ENCODE assay signal across 9 mouse cellular contexts in genomic region chr9:89461190-89461589, GRCm38 (mm10).
DNase-seq lines count a peak whose midpoint lies in the region; ATAC-seq and TF ChIP-seq lines count a peak whose summit lies in the region.
"Had no signal": no experiment of that assay in that cellular context is flagged by ENCODE, and none has a peak within 500 bp of the region (broad histone marks: within the 10 kb centered on the region; RNA-seq: fewer than 3 reads in every experiment).

No protein-coding gene starts in this region.

- TF ChIP-seq CTCF in intestine, postnatal 0 days (IDR thresholded peaks at IDR 0.05; ENCODE audit: low read depth), result peak; percentile 82

- ATAC-seq in intestine, postnatal 0 days, result no peak
- ATAC-seq in intestine, embryonic 15.5 days, result no peak
- ATAC-seq in embryonic facial prominence, embryonic 11.5 days (replicated peaks; ENCODE audit: insufficient number of reproducible peaks, low FRiP score, low TSS enrichment, low read depth), result no peak

- no peak overlapping the region for H3K4me2 ChIP-seq in intestine, postnatal 0 days (replicated peaks; ENCODE audit: low read depth)
- no peak overlapping the region for H3K4me2 ChIP-seq in intestine, embryonic 15.5 days (replicated peaks)
- no peak overlapping the region for H3K4me2 ChIP-seq in embryonic facial prominence, embryonic 11.5 days (ENCODE audit: low read depth, low read length)
- H3K4me2 ChIP-seq: limb, embryonic 15.5 days had no signal

- no peaks in the 10 kb centered on the region for H3K36me3 ChIP-seq in intestine, postnatal 0 days (ENCODE audit: control insufficient read depth, insufficient read depth)
- H3K36me3 ChIP-seq in intestine, embryonic 15.5 days, result no peaks in the 10 kb centered on the region
- no peaks in the 10 kb centered on the region for H3K36me3 ChIP-seq in ES-E14 (ENCODE audit: control insufficient read depth, insufficient read depth, low read length, poor library complexity, severe bottlenecking)
- no peaks in the 10 kb centered on the region for H3K36me3 ChIP-seq in embryonic facial prominence, embryonic 11.5 days (replicated peaks; ENCODE audit: control insufficient read depth, insufficient read depth, low read depth, low read length)
- H3K36me3 ChIP-seq: limb, embryonic 15.5 days had no signal

- 32% methylated on average over 5 of the region's 5 CpGs for WGBS in intestine, postnatal 0 days
- WGBS in intestine, embryonic 15.5 days, result 28% methylated on average over 5 of the region's 5 CpGs
- WGBS in embryonic facial prominence, embryonic 11.5 days, result 38% methylated on average over 5 of the region's 5 CpGs

- DNase-seq in ES-E14 (ENCODE audit: low read depth, low spot score), result peak; percentile 59
- DNase-seq in adrenal gland, postnatal 25 days, result peak; percentile 49
- peak; percentile 59 for DNase-seq in embryonic facial prominence, embryonic 11.5 days (ENCODE audit: low spot score)
- peak; percentile 15 for DNase-seq in layer of hippocampus, postnatal 36 days
- peak; percentile 37 for DNase-seq in retina, postnatal 1 day
- DNase-seq in T-cell, adult 2 months (ENCODE audit: low spot score), result no peak

- H3K4me1 ChIP-seq in intestine, postnatal 0 days (replicated peaks; ENCODE audit: control insufficient read depth, insufficient read depth, low read length), result no peaks in the 10 kb centered on the region
- no peaks in the 10 kb centered on the region for H3K4me1 ChIP-seq in intestine, embryonic 15.5 days (replicated peaks)
- H3K4me1 ChIP-seq in ES-E14 (ENCODE audit: control insufficient read depth in 2 of 2, insufficient read depth in 2 of 2, low read length in 2 of 2, poor library complexity in 1 of 2), result no peaks in the 10 kb centered on the region
- H3K4me1 ChIP-seq in embryonic facial prominence, embryonic 11.5 days (ENCODE audit: control insufficient read depth, insufficient read depth, low read length), result no peaks in the 10 kb centered on the region
- H3K4me1 ChIP-seq: limb, embryonic 15.5 days had no signal

- H3K9ac ChIP-seq in intestine, postnatal 0 days (ENCODE audit: low read depth, low read length), result no peak overlapping the region
- no peak overlapping the region for H3K9ac ChIP-seq in intestine, embryonic 15.5 days
- H3K9ac ChIP-seq in ES-E14 (ENCODE audit: insufficient read depth, low read depth, low read length, poor library complexity, severe bottlenecking), result no peak overlapping the region
- H3K9ac ChIP-seq in embryonic facial prominence, embryonic 11.5 days (replicated peaks; ENCODE audit: low read length), result no peak overlapping the region
- H3K9ac ChIP-seq: limb, embryonic 15.5 days had no signal

- H3K27me3 ChIP-seq in intestine, postnatal 0 days (replicated peaks; ENCODE audit: control insufficient read depth, insufficient read depth, low read length), result no peaks in the 10 kb centered on the region
- no peaks in the 10 kb centered on the region for H3K27me3 ChIP-seq in intestine, embryonic 15.5 days (replicated peaks)
- H3K27me3 ChIP-seq in embryonic facial prominence, embryonic 11.5 days (ENCODE audit: control insufficient read depth, insufficient read depth, low read length), result no peaks in the 10 kb centered on the region
- H3K27me3 ChIP-seq: limb, embryonic 15.5 days had no signal

- no peaks in the 10 kb centered on the region for H3K9me3 ChIP-seq in intestine, postnatal 0 days (ENCODE audit: control insufficient read depth)
- no peaks in the 10 kb centered on the region for H3K9me3 ChIP-seq in intestine, embryonic 15.5 days
- H3K9me3 ChIP-seq in ES-E14 (ENCODE audit: control insufficient read depth, insufficient read depth, low read depth, low read length), result no peaks in the 10 kb centered on the region
- no peaks in the 10 kb centered on the region for H3K9me3 ChIP-seq in embryonic facial prominence, embryonic 11.5 days (replicated peaks; ENCODE audit: control insufficient read depth, low read length)
- H3K9me3 ChIP-seq: limb, embryonic 15.5 days had no signal

- in situ Hi-C loops in ES-E14 (cut with MboI; ENCODE audit: low sequenced_read_pairs in 2 of 2, unreplicated experiment in 2 of 2), result no loop called here

- no peak overlapping the region for H3K27ac ChIP-seq in intestine, postnatal 0 days (ENCODE audit: low read depth, low read length)
- H3K27ac ChIP-seq in intestine, embryonic 15.5 days, result no peak overlapping the region
- H3K27ac ChIP-seq in ES-E14 (ENCODE audit: insufficient read depth, low read depth, low read length, poor library complexity, severe bottlenecking), result no peak overlapping the region
- H3K27ac ChIP-seq in embryonic facial prominence, embryonic 11.5 days (replicated peaks; ENCODE audit: low read depth, low read length), result no peak overlapping the region
- H3K27ac ChIP-seq: limb, embryonic 15.5 days had no signal

- no peak overlapping the region for H3K4me3 ChIP-seq in intestine, postnatal 0 days (ENCODE audit: low read depth, low read length)
- H3K4me3 ChIP-seq in intestine, embryonic 15.5 days (replicated peaks), result no peak overlapping the region
- H3K4me3 ChIP-seq in ES-E14 (ENCODE audit: insufficient read depth in 1 of 2, low read depth in 1 of 2, low read length in 2 of 2, poor library complexity in 1 of 2, severe bottlenecking in 1 of 2), result no peak overlapping the region
- no peak overlapping the region for H3K4me3 ChIP-seq in embryonic facial prominence, embryonic 11.5 days (ENCODE audit: low read depth, low read length)
- H3K4me3 ChIP-seq: limb, embryonic 15.5 days had no signal

TF ChIP-seq in ES-E14, 5 proteins besides CTCF, POLR2A, EP300 and RAD21:
- TF ChIP-seq ZC3H11A (IDR thresholded peaks at IDR 0.05; ENCODE audit: borderline replicate concordance, low read depth, low read length), result no peak
- no peak for TF ChIP-seq ZNF384 (IDR thresholded peaks at IDR 0.05; ENCODE audit: low read depth, low read length)
- no peak for TF ChIP-seq MAFK (IDR thresholded peaks at IDR 0.05; ENCODE audit: insufficient read depth, low read depth, low read length)
- TF ChIP-seq CHD2 (IDR thresholded peaks at IDR 0.05; ENCODE audit: low read depth, low read length), result no peak
- no peak for TF ChIP-seq HCFC1 (IDR thresholded peaks at IDR 0.05; ENCODE audit: borderline replicate concordance, insufficient read depth, low read length)
